Mouse (Mus musculus) MEL (cell line): ENCODE data around the gene Pax8. TPM values are rescaled to one million over a fixed set of nuclear protein-coding genes. Genes with fewer than 3 reads are reported as not detected.

Experiments
- DNase-seq: peaks from one replicate; pipeline ENCODE4 v3.0.0; 2011; ENCODE audit warnings: low read depth, low spot score
- H3K27ac ChIP-seq: 2 replicates; pipeline ENCODE4 v1.5.1; 2012; ENCODE audit warnings: low read depth, mild to moderate bottlenecking, control low read depth, low read length, moderate library complexity; ENCODE audit not compliant: control insufficient read depth
- H3K27me3 ChIP-seq, 2 experiments: fragments of 150-350 bp in 1 of 2; sonication (generic) in 1 of 2; 2 replicates each; pipeline ENCODE4 v1.6.1; 2012; ENCODE audit warnings: low read length in 2 of 2, mild to moderate bottlenecking in 2 of 2, improper control_type of control experiment in 1 of 2, moderate library complexity in 1 of 2; ENCODE audit not compliant: insufficient read depth in 2 of 2, control insufficient read depth in 1 of 2
- H3K36me3 ChIP-seq, 2 experiments: 2 replicates each; pipeline ENCODE4 v1.6.1; 2012 to 2014; ENCODE audit warnings: low read length in 2 of 2, improper control_type of control experiment in 1 of 2, inconsistent platforms in 1 of 2, mild to moderate bottlenecking in 1 of 2; ENCODE audit not compliant: insufficient read depth in 2 of 2, control insufficient read depth in 1 of 2
- H3K4me1 ChIP-seq, 2 experiments: fragments of 150-350 bp in 1 of 2; sonication (generic) in 1 of 2; 2 replicates each; pipeline ENCODE4 v1.6.1; 2012; ENCODE audit warnings: low read length in 2 of 2, improper control_type of control experiment in 1 of 2, mild to moderate bottlenecking in 1 of 2; ENCODE audit not compliant: insufficient read depth in 2 of 2, control insufficient read depth in 1 of 2
- H3K4me3 ChIP-seq, 2 experiments: fragments of 150-350 bp in 1 of 2; sonication (generic) in 1 of 2; 2 replicates each; pipeline ENCODE4 v1.5.1; 2012; ENCODE audit warnings: low read depth in 2 of 2, low read length in 2 of 2, mild to moderate bottlenecking in 2 of 2, moderate library complexity in 2 of 2, control low read depth in 1 of 2, improper control_type of control experiment in 1 of 2; ENCODE audit not compliant: control insufficient read depth in 1 of 2, insufficient read depth in 1 of 2
- H3K79me2 ChIP-seq: 2 replicates; pipeline ENCODE4 v1.6.1; 2012; ENCODE audit warnings: mild to moderate bottlenecking, low read length, moderate library complexity; ENCODE audit not compliant: control insufficient read depth, poor library complexity, insufficient read depth
- H3K9ac ChIP-seq: 2 replicates; pipeline ENCODE4 v1.6.1; 2012; ENCODE audit warnings: low read depth, mild to moderate bottlenecking, control low read depth, low read length, moderate library complexity; ENCODE audit not compliant: control insufficient read depth, poor library complexity, severe bottlenecking
- H3K9me3 ChIP-seq: fragments of 150-350 bp; sonication (generic); replicated peaks from 2 replicates; pipeline ENCODE4 v1.6.1; 2012; ENCODE audit warnings: mild to moderate bottlenecking, low read length, improper control_type of control experiment, moderate library complexity; ENCODE audit not compliant: insufficient read depth
- CHD1 ChIP-seq: IDR thresholded peaks from 2 replicates; pipeline ENCODE4 v1.6.1; 2012; ENCODE audit warnings: low read depth, mild to moderate bottlenecking, inconsistent platforms, low read length, improper control_type of control experiment
- CHD2 ChIP-seq: IDR thresholded peaks from 2 replicates; pipeline ENCODE4 v1.6.1; 2011; ENCODE audit warnings: low read length, improper control_type of control experiment
- CTCF ChIP-seq, 3 experiments: IDR thresholded peaks in 2 of 3; conservative IDR thresholded peaks in 1 of 3; 2 replicates each; pipeline ENCODE4 v1.5.1; 2011 to 2012; ENCODE audit warnings: low read length in 3 of 3, low read depth in 2 of 3, mild to moderate bottlenecking in 2 of 3, improper control_type of control experiment in 1 of 3, inconsistent platforms in 1 of 3, mixed read lengths in 1 of 3, moderate library complexity in 1 of 3; ENCODE audit not compliant: control insufficient read depth in 1 of 3, insufficient read depth in 1 of 3, poor library complexity in 1 of 3, severe bottlenecking in 1 of 3
- E2F4 ChIP-seq: IDR thresholded peaks from 2 replicates; pipeline ENCODE4 v1.6.1; 2011; ENCODE audit warnings: low read depth, low read length, improper control_type of control experiment, borderline replicate concordance
- ELF1 ChIP-seq: IDR thresholded peaks from 2 replicates; pipeline ENCODE4 v1.6.1; 2014; ENCODE audit warnings: low read depth, mild to moderate bottlenecking, inconsistent platforms, low read length, improper control_type of control experiment, moderate library complexity
- ETS1 ChIP-seq: IDR thresholded peaks from 2 replicates; pipeline ENCODE4 v1.6.1; 2012; ENCODE audit warnings: low read depth, mild to moderate bottlenecking, inconsistent platforms, low read length, improper control_type of control experiment, moderate library complexity
- GABPA ChIP-seq: IDR thresholded peaks from 2 replicates; pipeline ENCODE4 v1.6.1; 2012; ENCODE audit warnings: low read depth, mild to moderate bottlenecking, inconsistent platforms, low read length, improper control_type of control experiment, moderate library complexity
- GATA1 ChIP-seq: IDR thresholded peaks from 2 replicates; pipeline ENCODE4 v1.6.1; 2011; ENCODE audit warnings: low read depth, low read length, improper control_type of control experiment
- HCFC1 ChIP-seq: IDR thresholded peaks from 2 replicates; pipeline ENCODE4 v1.6.1; 2012; ENCODE audit warnings: low read depth, mild to moderate bottlenecking, inconsistent platforms, low read length, improper control_type of control experiment, moderate library complexity
- JUND ChIP-seq: IDR thresholded peaks from 2 replicates; pipeline ENCODE4 v1.6.1; 2011; ENCODE audit warnings: low read depth, mild to moderate bottlenecking, improper control_type of control experiment, low read length
- MEF2A ChIP-seq: IDR thresholded peaks from 2 replicates; pipeline ENCODE4 v1.6.1; 2014; ENCODE audit warnings: low read depth, mild to moderate bottlenecking, inconsistent platforms, low read length, improper control_type of control experiment; ENCODE audit not compliant: poor library complexity, insufficient replicate concordance, severe bottlenecking; ENCODE audit errors: extremely low read depth
- MXI1 ChIP-seq: IDR thresholded peaks from 2 replicates; pipeline ENCODE4 v1.6.1; 2011; ENCODE audit warnings: mild to moderate bottlenecking, low read depth, low read length, improper control_type of control experiment
- MYB ChIP-seq: IDR thresholded peaks from 2 replicates; pipeline ENCODE4 v1.6.1; 2011; ENCODE audit warnings: mild to moderate bottlenecking, low read depth, low read length, improper control_type of control experiment
- MYC ChIP-seq: IDR thresholded peaks from 2 replicates; pipeline ENCODE4 v1.6.1; 2011; ENCODE audit warnings: low read depth, mild to moderate bottlenecking, low read length, improper control_type of control experiment, moderate library complexity
- POLR2A ChIP-seq, 2 experiments: IDR thresholded peaks; 2 replicates each; pipeline ENCODE4 v1.6.1; 2011 to 2012; ENCODE audit warnings: low read length in 2 of 2, mild to moderate bottlenecking in 2 of 2, control low read depth in 1 of 2, improper control_type of control experiment in 1 of 2, low read depth in 1 of 2, moderate library complexity in 1 of 2; ENCODE audit not compliant: control insufficient read depth in 1 of 2, insufficient read depth in 1 of 2, poor library complexity in 1 of 2
- RAD21 ChIP-seq: IDR thresholded peaks from 2 replicates; pipeline ENCODE4 v1.6.1; 2011; ENCODE audit warnings: mild to moderate bottlenecking, low read depth, low read length, improper control_type of control experiment
- RCOR1 ChIP-seq: IDR thresholded peaks from 2 replicates; pipeline ENCODE4 v1.6.1; 2012; ENCODE audit warnings: low read depth, mild to moderate bottlenecking, inconsistent platforms, low read length, improper control_type of control experiment
- SIN3A ChIP-seq: IDR thresholded peaks from 2 replicates; pipeline ENCODE4 v1.6.1; 2012; ENCODE audit warnings: low read length, improper control_type of control experiment, inconsistent platforms
- TAL1 ChIP-seq: IDR thresholded peaks from 2 replicates; pipeline ENCODE4 v1.6.1; 2012; ENCODE audit warnings: mild to moderate bottlenecking, inconsistent platforms, low read length, moderate library complexity, mixed read lengths
- TBP ChIP-seq: IDR thresholded peaks from 2 replicates; pipeline ENCODE4 v1.8.0; 2011; ENCODE audit warnings: low read depth, low read length, improper control_type of control experiment
- UBTF ChIP-seq: IDR thresholded peaks from 2 replicates; pipeline ENCODE4 v1.6.1; 2012; ENCODE audit warnings: low read depth, mild to moderate bottlenecking, inconsistent platforms, low read length, improper control_type of control experiment, moderate library complexity, borderline replicate concordance; ENCODE audit not compliant: insufficient read depth
- USF1 ChIP-seq: IDR thresholded peaks from 2 replicates; pipeline ENCODE4 v1.6.1; 2014; ENCODE audit warnings: low read depth, mild to moderate bottlenecking, inconsistent platforms, low read length, improper control_type of control experiment, moderate library complexity
- USF2 ChIP-seq, 2 experiments: IDR thresholded peaks; 2 replicates each; pipeline ENCODE4 v1.6.1; 2011 to 2012; ENCODE audit warnings: improper control_type of control experiment in 2 of 2, low read length in 2 of 2, borderline replicate concordance in 1 of 2, inconsistent platforms in 1 of 2, low read depth in 1 of 2, mild to moderate bottlenecking in 1 of 2; ENCODE audit not compliant: insufficient read depth in 1 of 2
- ZKSCAN1 ChIP-seq: IDR thresholded peaks from 2 replicates; pipeline ENCODE4 v1.6.1; 2012; ENCODE audit warnings: low read depth, mild to moderate bottlenecking, inconsistent platforms, low read length, improper control_type of control experiment, moderate library complexity
- ZMIZ1 ChIP-seq: IDR thresholded peaks from 2 replicates; pipeline ENCODE4 v1.6.1; 2012; ENCODE audit warnings: low read depth, mild to moderate bottlenecking, inconsistent platforms, low read length, improper control_type of control experiment, moderate library complexity
- ZNF384 ChIP-seq: IDR thresholded peaks from 2 replicates; pipeline ENCODE4 v1.6.1; 2012; ENCODE audit warnings: low read depth, mild to moderate bottlenecking, inconsistent platforms, low read length, improper control_type of control experiment
- polyA plus RNA-seq, 2 experiments: library from polyadenylated mRNA; stranded (reverse) in 1 of 2; unstranded in 1 of 2; fragments of >175 nt in 1 of 2; fragments of >200 nt in 1 of 2; gene quantifications; 2 replicates each; pipeline versions ENCODE4 v1.2.1 to v1.2.4; 2012; ENCODE audit warnings: low replicate concordance in 2 of 2, low read depth in 1 of 2; ENCODE audit not compliant: insufficient read length in 2 of 2, insufficient read depth in 1 of 2, missing spikeins in 1 of 2
- total RNA-seq: library from RNA; depleted of rRNA; stranded (reverse); fragments of 300-350 nt; gene quantifications from 2 replicates; pipeline ENCODE4 v1.2.3, GENCODE M21; 2012

Gene Pax8
- total and polyA plus RNA-seq, 3 experiments: not detected

GRCm38 (mm10) chr2:24479906-24480305 lies 4.5 kb upstream of the Pax8 start:
- no peak for DNase-seq
- Histone ChIP-seq H3K27ac (no peak overlapping the region), H3K4me3 (no peak overlapping the region), H3K79me2 (no peaks in the 10 kb centered on the region), H3K27me3 (no peaks in the 10 kb centered on the region), H3K4me1 (no peaks in the 10 kb centered on the region), H3K36me3 (no peaks in the 10 kb centered on the region), H3K9me3 (no peaks in the 10 kb centered on the region), H3K9ac (no peak overlapping the region)
- TF ChIP-seq ELF1: no peak
- TF ChIP-seq TBP: no peak
- no peak for TF ChIP-seq CHD1
- no peak for TF ChIP-seq CHD2
- TF ChIP-seq E2F4: no peak
- TF ChIP-seq RCOR1: no peak

- TF ChIP-seq MEF2A: no peak
- TF ChIP-seq HCFC1: no peak
- TF ChIP-seq GABPA: no peak
- no peak for TF ChIP-seq E2F4
- no peak for TF ChIP-seq POLR2A (IDR thresholded peaks at IDR 0.05; ENCODE audit: control insufficient read depth in 1 of 2, insufficient read depth in 1 of 2, low read depth in 1 of 2, low read length in 2 of 2, poor library complexity in 1 of 2)
- TF ChIP-seq ZKSCAN1: no peak
- no peak for TF ChIP-seq SIN3A
- TF ChIP-seq UBTF: no peak
- no peak for TF ChIP-seq GATA1
- no peak for TF ChIP-seq CHD1
- TF ChIP-seq, all 39 proteins: peak for 0
- Histone ChIP-seq H3K9me3 (no peaks in the 10 kb centered on the region), H3K79me2 (no peaks in the 10 kb centered on the region)
Measured at GRCm38 (mm10) chr2:24479151-24479550, 3.8 kb upstream of the Pax8 start.

GRCm38 (mm10) chr2:24478611-24479010 lies 3.2 kb upstream of the Pax8 start:
- Histone ChIP-seq H3K4me3 (no peak overlapping the region), H3K27me3 (no peaks in the 10 kb centered on the region), H3K4me1 (no peaks in the 10 kb centered on the region), H3K9ac (no peak overlapping the region), H3K27ac (no peak overlapping the region), H3K36me3 (no peaks in the 10 kb centered on the region), H3K79me2 (no peaks in the 10 kb centered on the region), H3K9me3 (no peaks in the 10 kb centered on the region)
- no peak for TF ChIP-seq USF2 (IDR thresholded peaks at IDR 0.05; ENCODE audit: borderline replicate concordance in 1 of 2, insufficient read depth in 1 of 2, low read depth in 1 of 2, low read length in 2 of 2)
- no peak for TF ChIP-seq ZKSCAN1
- no peak for TF ChIP-seq TAL1
- TF ChIP-seq ZNF384: no peak
- no peak for TF ChIP-seq MXI1
- no peak for TF ChIP-seq ETS1
- TF ChIP-seq ZMIZ1: no peak
- TF ChIP-seq JUND: no peak
- TF ChIP-seq MYB: no peak
- TF ChIP-seq USF1: no peak
- no peak for TF ChIP-seq RAD21
- no peak for TF ChIP-seq CTCF (IDR thresholded peaks at IDR 0.05 in 2 of 3, conservative IDR thresholded peaks at IDR 0.05 in 1 of 3; ENCODE audit: control insufficient read depth in 1 of 3, insufficient read depth in 1 of 3, low read depth in 2 of 3, low read length in 3 of 3, poor library complexity in 1 of 3, severe bottlenecking in 1 of 3)
- no peak for TF ChIP-seq MYC
- DNase-seq: no peak

More at GRCm38 (mm10) chr2:24479151-24479550, 3.8 kb upstream of the Pax8 start:
- no peak overlapping the region for H3K9ac ChIP-seq
- no peaks in the 10 kb centered on the region for H3K27me3 ChIP-seq
- H3K4me1 ChIP-seq: no peaks in the 10 kb centered on the region
- H3K27ac ChIP-seq: no peak overlapping the region
- DNase-seq: no peak
- no peak overlapping the region for H3K4me3 ChIP-seq
- H3K36me3 ChIP-seq: no peaks in the 10 kb centered on the region
